Mouse (Mus musculus) myocyte (in vitro differentiated cells): ENCODE data around the gene Grin2a.

Experiments used
- MYOG ChIP-seq, 3 experiments: IDR thresholded peaks; one replicate each; pipeline ENCODE4 v1.6.1; 2011; ENCODE audit warnings: control low read depth in 2 of 3, low read depth in 2 of 3, mild to moderate bottlenecking in 2 of 3; ENCODE audit not compliant: insufficient read length in 2 of 3, control insufficient read depth in 1 of 3, insufficient read depth in 1 of 3
- POLR2AphosphoS2 ChIP-seq: IDR thresholded peaks from one replicate; pipeline ENCODE4 v1.6.1; 2011; ENCODE audit warnings: low read depth, control low read depth; ENCODE audit not compliant: insufficient read length

- TF ChIP-seq MYOG (IDR thresholded peaks at IDR 0.05; ENCODE audit: control insufficient read depth in 1 of 3, insufficient read depth in 1 of 3, insufficient read length in 2 of 3, low read depth in 2 of 3) (no peak), POLR2AphosphoS2 (no peak)
Observed at GRCm38 (mm10) chr16:9800221-9800620, 195.1 kb downstream of the Grin2a start.
